Mouse (Mus musculus): Measurements from ENCODE around the gene Tmem248. TPM values are rescaled to one million over a fixed set of nuclear protein-coding genes. Genes with fewer than 3 reads are reported as not detected.
A peak's percentile ranks its signal among the peaks of the same experiment; 100 is the strongest.

Gene Tmem248
- polyA plus RNA-seq (2015; fragmentation: Nextera tagmentation; extraction: Ambion mirVana), result 30.7 and 34.4 TPM in 2 replicates

GRCm38 (mm10) chr5:130216781-130217180 is at the start of gene Tmem248:
Tmem248 (plus strand) TSS chr5:130217081.
- H3K27me3 ChIP-seq, result no peaks in the 10 kb centered on the region
- H3K9me3 ChIP-seq (replicated peaks), result peaks cover 3% of the 10 kb centered on the region; the same call in 1 of the 2 replicates
- 74% methylated on average over 7 of the region's 7 CpGs for WGBS (ENCODE audit: insufficient replicate concordance)
- H3K27ac ChIP-seq, result no peak within 1 kb of the TSS
- DNase-seq, result no peak
- no peak within 1 kb of the TSS for H3K4me3 ChIP-seq (replicated peaks)
- H3K4me1 ChIP-seq (replicated peaks), result peaks cover 12% of the 10 kb centered on the region
- ATAC-seq (ENCODE audit: low read depth), result no peak
- H3K9ac ChIP-seq, result no peak within 1 kb of the TSS
- no peak within 1 kb of the TSS for H3K4me2 ChIP-seq
- peaks cover 30% of the 10 kb centered on the region for H3K36me3 ChIP-seq

DNA sequence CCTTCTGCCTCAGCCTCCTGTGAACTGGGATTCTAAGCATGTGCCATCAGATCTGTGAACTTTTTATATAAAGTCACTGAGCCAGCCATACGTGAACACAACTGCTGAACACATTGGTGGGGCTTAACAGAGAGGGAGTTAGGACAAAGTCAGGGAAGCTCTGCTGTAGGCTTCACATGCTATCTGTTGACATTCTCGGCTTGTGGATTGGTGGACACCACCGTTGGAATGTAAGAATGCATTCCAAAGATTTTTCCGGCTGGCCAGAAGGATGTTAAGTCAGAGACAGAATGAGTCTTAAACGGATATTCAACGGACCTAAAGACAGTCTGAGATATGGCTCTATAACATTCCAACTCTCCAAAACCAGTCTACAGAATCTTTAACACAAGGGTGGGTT is 47.8 kb upstream of the Tmem248 start:
- DNase-seq, result no peak
- H3K9me3 ChIP-seq (replicated peaks), result no peaks in the 10 kb centered on the region
- peak overlapping the region; percentile 100 for H3K27ac ChIP-seq
- 74% methylated on average over 6 of the region's 6 CpGs for WGBS (ENCODE audit: insufficient replicate concordance)
- peaks cover 68% of the 10 kb centered on the region for H3K4me1 ChIP-seq (replicated peaks)
- no peak for ATAC-seq (ENCODE audit: low read depth)
- no peak overlapping the region for H3K4me2 ChIP-seq
- no peaks in the 10 kb centered on the region for H3K27me3 ChIP-seq
- no peaks in the 10 kb centered on the region for H3K36me3 ChIP-seq
- no peak overlapping the region for H3K4me3 ChIP-seq (replicated peaks)
- H3K9ac ChIP-seq, result no peak overlapping the region

GRCm38 (mm10) chr5:130170666-130171422 is 46.0 kb upstream of the Tmem248 start:
- H3K9ac ChIP-seq, result peak overlapping the region; percentile 99
- no peaks in the 10 kb centered on the region for H3K9me3 ChIP-seq (replicated peaks)
- no peaks in the 10 kb centered on the region for H3K36me3 ChIP-seq
- H3K27ac ChIP-seq, result peak overlapping the region; percentile 100
- peak overlapping the region; percentile 96 for H3K4me3 ChIP-seq (replicated peaks)
- no peaks in the 10 kb centered on the region for H3K27me3 ChIP-seq
- DNase-seq (peak; percentile 84), ATAC-seq (ENCODE audit: low read depth) (peak; percentile 84)
- H3K4me1 ChIP-seq (replicated peaks), result peaks cover 68% of the 10 kb centered on the region
- 2% methylated on average over 6 of the region's 6 CpGs for WGBS (ENCODE audit: insufficient replicate concordance)
- H3K4me2 ChIP-seq, result peak overlapping the region; percentile 85

- Histone ChIP-seq H3K27ac (peak within 1 kb of the TSS; percentile 100), H3K4me2 (peak within 1 kb of the TSS; percentile 85), H3K4me3 (replicated peaks) (peak within 1 kb of the TSS; percentile 96), H3K27me3 (no peaks in the 10 kb centered on the region), H3K4me1 (replicated peaks) (peaks cover 73% of the 10 kb centered on the region), H3K9me3 (replicated peaks) (no peaks in the 10 kb centered on the region), H3K36me3 (no peaks in the 10 kb centered on the region), H3K9ac (peak within 1 kb of the TSS; percentile 99)
- DNase-seq (peak; percentile 87), ATAC-seq (ENCODE audit: low read depth) (peak; percentile 86)
- WGBS (ENCODE audit: insufficient replicate concordance), result under 1% methylated on average over 57 of the region's 62 CpGs
Measured at GRCm38 (mm10) chr5:130171423-130171954, 45.4 kb upstream of the Tmem248 start, which contains the start of gene Rabgef1. Rabgef1 (plus strand) TSS chr5:130171798.

DNA sequence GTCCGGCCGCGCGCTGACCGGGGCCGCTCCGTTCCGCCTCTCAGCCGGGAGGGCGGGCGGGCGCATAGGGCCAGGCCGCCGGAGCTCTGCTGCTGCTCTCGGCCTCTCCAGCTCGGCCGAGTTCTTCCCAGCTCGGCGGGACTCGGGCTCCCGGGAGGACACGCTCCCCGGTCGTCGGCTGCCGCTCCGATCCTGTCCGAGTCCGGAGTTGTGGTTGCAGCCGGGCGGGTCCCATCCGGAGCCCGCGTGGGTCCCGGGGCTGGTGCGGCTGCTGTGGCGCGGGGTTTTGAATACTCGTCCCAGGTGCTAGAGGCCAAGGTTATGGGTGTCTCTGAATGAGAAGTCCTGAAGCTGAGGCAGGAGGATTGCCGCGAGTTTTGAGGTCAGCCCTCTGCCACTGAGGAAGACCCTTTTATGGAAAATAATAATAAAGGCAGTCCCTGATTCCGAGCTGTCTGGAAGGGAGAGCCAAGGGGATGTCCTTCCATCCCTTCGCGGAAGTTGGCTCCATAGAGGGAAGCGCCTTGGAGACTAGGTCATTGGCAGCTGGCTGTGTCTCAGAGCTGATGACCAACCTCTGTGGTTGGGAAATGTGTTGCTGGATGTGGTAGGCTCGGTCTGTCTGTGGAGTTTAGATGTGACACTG is 44.8 kb upstream of the Tmem248 start:
- under 1% methylated on average over 38 of the region's 46 CpGs for WGBS (ENCODE audit: insufficient replicate concordance)
- Histone ChIP-seq H3K4me1 (replicated peaks) (peaks cover 71% of the 10 kb centered on the region), H3K27ac (peak overlapping the region; percentile 100), H3K4me2 (peak overlapping the region; percentile 85), H3K9me3 (replicated peaks) (no peaks in the 10 kb centered on the region), H3K27me3 (no peaks in the 10 kb centered on the region), H3K9ac (peak overlapping the region; percentile 99), H3K36me3 (no peaks in the 10 kb centered on the region), H3K4me3 (replicated peaks) (peak overlapping the region; percentile 96)
- ATAC-seq (ENCODE audit: low read depth), result no peak
- no peak for DNase-seq

DNA sequence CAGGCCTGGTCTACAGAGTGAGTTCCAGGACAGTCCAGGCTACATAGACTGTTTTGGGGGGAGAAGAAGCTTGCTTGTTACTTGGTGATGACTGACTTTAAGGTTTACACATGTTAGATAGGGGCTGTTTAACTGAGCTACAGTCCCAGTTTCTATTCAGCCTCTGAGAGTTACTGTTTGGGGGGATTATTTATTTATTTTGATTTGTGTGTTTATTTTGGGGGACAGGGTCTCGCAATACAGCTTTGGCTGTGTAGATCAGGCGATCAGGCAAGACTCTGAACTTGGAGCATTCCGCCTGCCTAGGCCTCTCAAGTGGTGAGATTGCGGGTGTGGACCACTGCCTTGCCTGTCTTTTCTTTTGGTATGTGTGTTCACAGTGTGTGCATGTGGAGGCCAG is 43.9 kb upstream of the Tmem248 start:
- DNase-seq (no peak), ATAC-seq (ENCODE audit: low read depth) (no peak)
- peak overlapping the region; percentile 99 for H3K9ac ChIP-seq
- peak overlapping the region; percentile 100 for H3K27ac ChIP-seq
- H3K4me3 ChIP-seq (replicated peaks), result peak overlapping the region; percentile 96
- 52% methylated on average over 4 of the region's 4 CpGs for WGBS (ENCODE audit: insufficient replicate concordance)
- no peaks in the 10 kb centered on the region for H3K9me3 ChIP-seq (replicated peaks)
- H3K36me3 ChIP-seq, result no peaks in the 10 kb centered on the region
- peaks cover 74% of the 10 kb centered on the region for H3K4me1 ChIP-seq (replicated peaks)
- no peaks in the 10 kb centered on the region for H3K27me3 ChIP-seq
- H3K4me2 ChIP-seq, result peak overlapping the region; percentile 85

DNA sequence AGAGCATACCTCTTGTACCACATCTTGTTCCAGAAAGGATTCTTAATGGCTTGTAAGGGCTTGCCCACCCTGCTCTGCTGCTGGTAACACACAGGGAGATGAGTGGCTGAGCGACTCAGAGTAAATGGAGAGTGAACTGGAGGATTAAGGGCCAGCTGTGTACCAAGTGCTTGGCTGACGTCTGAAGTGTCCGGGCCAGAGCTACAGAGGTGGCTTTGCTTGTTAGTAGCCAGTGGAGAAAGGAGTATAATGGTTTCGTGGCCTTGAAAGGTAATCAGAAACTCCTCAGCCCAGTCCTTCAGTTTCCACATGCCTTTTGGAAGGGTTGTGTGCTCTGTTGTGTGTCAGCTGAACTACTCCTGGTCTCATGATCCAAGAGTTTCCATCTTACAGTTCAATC is 39.0 kb upstream of the Tmem248 start:
- peaks cover 5% of the 10 kb centered on the region; the same call in 1 of the 2 replicates for H3K36me3 ChIP-seq
- H3K4me1 ChIP-seq (replicated peaks), result peaks cover 76% of the 10 kb centered on the region
- no peak for ATAC-seq (ENCODE audit: low read depth)
- H3K27me3 ChIP-seq, result no peaks in the 10 kb centered on the region
- no peak overlapping the region for H3K4me2 ChIP-seq
- H3K27ac ChIP-seq, result 0 out of 2 replicates have a peak overlapping the region, but pooled peaks have one; percentile 0
- H3K9me3 ChIP-seq (replicated peaks), result no peaks in the 10 kb centered on the region
- WGBS (ENCODE audit: insufficient replicate concordance), result 86% methylated on average over 4 of the region's 4 CpGs
- peak overlapping the region; percentile 35; the same call in 1 of the 2 replicates for H3K9ac ChIP-seq
- H3K4me3 ChIP-seq (replicated peaks), result no peak overlapping the region
- DNase-seq, result no peak

DNA sequence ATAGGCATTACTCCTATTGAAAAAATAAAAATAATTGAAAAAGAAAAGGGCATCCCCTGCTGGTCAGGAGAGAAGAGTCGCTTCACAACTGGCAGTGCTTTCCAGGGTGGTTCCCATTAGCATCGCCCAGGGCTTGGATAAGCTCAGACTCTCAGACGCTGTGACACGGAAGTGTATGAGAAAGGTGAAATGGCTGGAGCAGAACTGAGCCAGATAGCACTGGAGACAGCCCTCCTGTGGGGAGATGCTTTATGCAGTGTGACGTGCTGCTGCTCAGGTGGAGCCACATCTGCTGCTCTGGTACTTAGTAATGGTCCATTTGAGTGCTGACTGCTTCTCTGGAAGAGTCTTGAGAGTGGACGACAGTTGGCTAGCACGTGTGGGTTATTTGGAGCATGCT is 36.5 kb upstream of the Tmem248 start:
- peak overlapping the region; percentile 2; the same call in 1 of the 2 replicates for H3K27ac ChIP-seq
- H3K27me3 ChIP-seq, result no peaks in the 10 kb centered on the region
- no peak for DNase-seq
- ATAC-seq (ENCODE audit: low read depth), result no peak
- H3K4me2 ChIP-seq, result no peak overlapping the region
- WGBS (ENCODE audit: insufficient replicate concordance), result 74% methylated on average over 7 of the region's 7 CpGs
- no peak overlapping the region for H3K4me3 ChIP-seq (replicated peaks)
- H3K9ac ChIP-seq, result no peak overlapping the region
- peaks cover 5% of the 10 kb centered on the region; the same call in 1 of the 2 replicates for H3K36me3 ChIP-seq
- H3K4me1 ChIP-seq (replicated peaks), result peaks cover 73% of the 10 kb centered on the region
- no peaks in the 10 kb centered on the region for H3K9me3 ChIP-seq (replicated peaks)

DNA sequence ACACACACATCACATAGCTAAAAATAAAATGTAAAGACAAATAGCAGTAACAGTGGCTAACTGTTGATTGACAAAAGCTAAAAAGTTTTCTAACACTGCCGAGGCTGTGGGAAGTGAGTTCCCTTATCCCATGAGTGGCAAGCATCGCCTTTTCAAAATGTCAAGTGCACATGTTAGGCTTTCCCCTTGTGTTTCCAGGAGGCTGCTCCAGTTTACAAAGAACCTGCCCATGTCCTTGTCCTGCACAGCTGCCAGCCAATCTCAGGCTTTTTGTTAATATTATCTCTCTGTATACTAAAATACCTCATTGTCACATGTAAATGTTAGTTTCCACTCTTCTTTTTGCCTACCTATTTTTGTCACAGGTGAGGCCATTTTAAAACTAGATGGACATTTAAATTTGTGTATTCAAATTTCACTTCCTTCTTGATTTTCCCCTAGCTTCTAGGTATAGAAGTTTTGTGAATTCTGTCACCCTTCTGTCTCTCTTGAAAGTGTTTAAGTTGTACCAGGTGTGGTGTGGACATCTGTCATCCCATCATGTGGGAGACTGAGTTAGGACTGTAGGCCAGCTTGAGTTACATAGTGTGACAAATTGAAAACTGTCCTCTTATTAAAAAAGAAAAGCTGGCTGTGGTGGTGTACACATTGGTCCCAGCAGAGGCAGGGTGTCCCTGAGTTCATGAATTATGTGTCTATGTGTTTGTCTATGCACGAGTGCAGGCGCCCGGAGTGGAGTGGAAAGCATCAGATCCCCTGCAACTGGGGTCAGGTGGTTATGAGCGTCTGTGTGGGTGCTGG is 34.9 kb upstream of the Tmem248 start:
- Histone ChIP-seq H3K4me2 (no peak overlapping the region), H3K9ac (no peak overlapping the region), H3K4me3 (replicated peaks) (no peak overlapping the region), H3K27ac (no peak overlapping the region), H3K36me3 (peaks cover 5% of the 10 kb centered on the region; the same call in 1 of the 2 replicates), H3K27me3 (no peaks in the 10 kb centered on the region), H3K4me1 (replicated peaks) (peaks cover 76% of the 10 kb centered on the region), H3K9me3 (replicated peaks) (no peaks in the 10 kb centered on the region)
- no peak for ATAC-seq (ENCODE audit: low read depth)
- WGBS (ENCODE audit: insufficient replicate concordance), result 87% methylated on average over 6 of the region's 6 CpGs
- no peak for DNase-seq

DNA sequence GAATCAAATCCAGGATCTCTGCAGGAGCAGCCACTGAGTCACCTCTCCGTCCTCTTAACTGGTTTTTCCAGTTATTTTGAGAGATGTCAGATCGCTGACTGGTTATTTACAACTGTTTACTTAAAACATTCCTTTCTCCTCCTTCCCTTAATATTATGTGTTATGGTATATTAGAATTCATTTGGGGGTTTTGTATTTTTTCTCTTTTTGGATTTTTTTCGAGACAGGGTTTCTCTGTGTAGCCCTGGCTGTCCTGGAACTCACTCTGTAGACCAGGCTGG is 34.4 kb upstream of the Tmem248 start:
- no peak overlapping the region for H3K4me2 ChIP-seq
- no peak overlapping the region for H3K27ac ChIP-seq
- H3K9ac ChIP-seq, result no peak overlapping the region
- 85% methylated on average over 3 of the region's 3 CpGs for WGBS (ENCODE audit: insufficient replicate concordance)
- peaks cover 82% of the 10 kb centered on the region for H3K4me1 ChIP-seq (replicated peaks)
- DNase-seq, result no peak
- H3K9me3 ChIP-seq (replicated peaks), result no peaks in the 10 kb centered on the region
- no peaks in the 10 kb centered on the region for H3K27me3 ChIP-seq
- no peak overlapping the region for H3K4me3 ChIP-seq (replicated peaks)
- H3K36me3 ChIP-seq, result peaks cover 7% of the 10 kb centered on the region
- ATAC-seq (ENCODE audit: low read depth), result no peak
